8 mouse cellular contexts compared by ENCODE assay signal in the genomic region with DNA sequence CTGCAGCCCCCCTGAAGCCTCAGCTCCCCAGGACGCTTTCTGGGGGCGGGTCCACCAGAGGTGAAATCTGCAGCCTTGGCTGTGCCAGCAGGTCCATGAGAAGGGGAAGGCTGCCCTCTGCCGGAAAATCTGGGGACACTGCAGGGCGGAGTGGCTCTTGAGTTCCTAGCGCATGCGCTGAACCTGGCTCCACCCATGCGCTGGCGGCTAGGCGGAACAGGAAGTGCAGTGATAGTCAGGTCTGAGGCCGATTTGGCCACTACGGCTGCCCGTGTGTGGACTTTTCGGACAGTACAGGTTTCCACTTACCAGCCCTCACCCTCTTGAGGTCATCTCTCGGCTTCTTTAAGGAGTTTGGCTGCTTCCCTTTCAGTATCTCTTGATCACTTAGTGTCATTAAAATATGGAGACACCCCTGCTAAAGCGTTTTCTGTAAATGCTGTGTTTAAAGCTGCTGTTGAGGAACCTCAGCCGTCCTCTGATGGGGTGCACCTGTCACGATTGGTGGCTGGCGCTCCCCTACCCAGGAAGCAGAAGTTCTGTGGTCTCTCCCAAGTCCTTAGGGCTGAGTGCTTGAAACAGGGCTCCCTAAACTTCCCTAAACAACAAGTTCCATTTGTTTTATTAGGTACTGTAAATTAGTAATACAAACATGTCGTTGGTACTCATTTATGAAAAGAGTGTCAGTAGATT. TPM values are rescaled to one million over a fixed set of nuclear protein-coding genes. Genes with fewer than 3 reads are reported as not detected.
DNase-seq lines count a peak whose midpoint lies in the region; ATAC-seq and TF ChIP-seq lines count a peak whose summit lies in the region.

No protein-coding gene starts in this region.

- WGBS in forebrain, embryonic 16.5 days, result 4% methylated on average over 19 of the region's 19 CpGs
- WGBS in lung, embryonic 15.5 days, result 4% methylated on average over 19 of the region's 19 CpGs

- H3K4me2 ChIP-seq in forebrain, embryonic 16.5 days (ENCODE audit: low read length), result peak overlapping the region; percentile 67
- peak overlapping the region; percentile 74 for H3K4me2 ChIP-seq in lung, embryonic 15.5 days

- peak overlapping the region; percentile 38 to 55 for H3K4me3 ChIP-seq in ES-E14 (ENCODE audit: insufficient read depth in 1 of 2, low read depth in 1 of 2, low read length in 2 of 2, poor library complexity in 1 of 2, severe bottlenecking in 1 of 2)
- H3K4me3 ChIP-seq in forebrain, embryonic 16.5 days (replicated peaks; ENCODE audit: low read length), result peak overlapping the region; percentile 49
- peak overlapping the region; percentile 41 for H3K4me3 ChIP-seq in lung, embryonic 15.5 days

- H3K27me3 ChIP-seq in forebrain, embryonic 16.5 days (replicated peaks; ENCODE audit: control insufficient read depth, insufficient read depth, low read length), result no peaks in the 10 kb centered on the region
- H3K27me3 ChIP-seq in lung, embryonic 15.5 days, result no peaks in the 10 kb centered on the region

- in situ Hi-C loops in ES-E14 (cut with MboI; ENCODE audit: low sequenced_read_pairs in 2 of 2, unreplicated experiment in 2 of 2), result loop anchor here in 1 of 2 experiments (10.0 kb wide), 1 partner anchor 59 kb away; no protein-coding TSS in a partner anchor

- H3K9me3 ChIP-seq in ES-E14 (ENCODE audit: control insufficient read depth, insufficient read depth, low read depth, low read length), result no peaks in the 10 kb centered on the region
- H3K9me3 ChIP-seq in forebrain, embryonic 16.5 days (ENCODE audit: control insufficient read depth, low read length), result no peaks in the 10 kb centered on the region
- H3K9me3 ChIP-seq in lung, embryonic 15.5 days, result no peaks in the 10 kb centered on the region

- peak; percentile 92 for DNase-seq in ES-E14 (ENCODE audit: low read depth, low spot score)
- DNase-seq in cerebellum, adult 11-12 months, result peak; percentile 94
- DNase-seq in heart, postnatal 4 days, result peak; percentile 99
- DNase-seq in layer of hippocampus, adult 8-10 months (ENCODE audit: low spot score in 2 of 2), result peak; percentile 94 to 98
- DNase-seq in ovary, adult 18-20 months (ENCODE audit: low spot score), result peak; percentile 93
- peak; percentile 98 for DNase-seq in thymus, postnatal 0 days (ENCODE audit: low spot score)

- ATAC-seq in forebrain, embryonic 16.5 days, result peak; percentile 89
- peak; percentile 75 for ATAC-seq in lung, embryonic 15.5 days (ENCODE audit: borderline replicate concordance, extremely low read depth, low FRiP score, low TSS enrichment)

- H3K4me1 ChIP-seq in ES-E14 (ENCODE audit: control insufficient read depth in 2 of 2, insufficient read depth in 2 of 2, low read length in 2 of 2, poor library complexity in 1 of 2), result peaks cover 8 to 19% of the 10 kb centered on the region in 2 experiments; a peak in 3 of 4 replicates
- H3K4me1 ChIP-seq in forebrain, embryonic 16.5 days (replicated peaks; ENCODE audit: control insufficient read depth, insufficient read depth, low read length), result peaks cover 39% of the 10 kb centered on the region
- H3K4me1 ChIP-seq in lung, embryonic 15.5 days, result peaks cover 45% of the 10 kb centered on the region

- H3K27ac ChIP-seq in ES-E14 (ENCODE audit: insufficient read depth, low read depth, low read length, poor library complexity, severe bottlenecking), result no peak overlapping the region
- H3K27ac ChIP-seq in forebrain, embryonic 16.5 days (ENCODE audit: low read length), result peak overlapping the region; percentile 75
- H3K27ac ChIP-seq in lung, embryonic 15.5 days, result peak overlapping the region; percentile 93

- peak overlapping the region; percentile 29 for H3K9ac ChIP-seq in ES-E14 (ENCODE audit: insufficient read depth, low read depth, low read length, poor library complexity, severe bottlenecking)
- H3K9ac ChIP-seq in forebrain, embryonic 16.5 days (replicated peaks; ENCODE audit: low read depth, low read length), result peak overlapping the region; percentile 50
- peak overlapping the region; percentile 49 for H3K9ac ChIP-seq in lung, embryonic 15.5 days

- H3K36me3 ChIP-seq in ES-E14 (ENCODE audit: control insufficient read depth, insufficient read depth, low read length, poor library complexity, severe bottlenecking), result no peaks in the 10 kb centered on the region
- no peaks in the 10 kb centered on the region for H3K36me3 ChIP-seq in forebrain, embryonic 16.5 days (ENCODE audit: control insufficient read depth, insufficient read depth)
- H3K36me3 ChIP-seq in lung, embryonic 15.5 days, result no peaks in the 10 kb centered on the region

TF ChIP-seq in ES-E14, 5 proteins besides CTCF, POLR2A, EP300 and RAD21:
- no peak for TF ChIP-seq HCFC1 (IDR thresholded peaks at IDR 0.05; ENCODE audit: borderline replicate concordance, insufficient read depth, low read length)
- no peak for TF ChIP-seq ZNF384 (IDR thresholded peaks at IDR 0.05; ENCODE audit: low read depth, low read length)
- TF ChIP-seq ZC3H11A (IDR thresholded peaks at IDR 0.05; ENCODE audit: borderline replicate concordance, low read depth, low read length), result peak; percentile 93
- 0 out of 2 replicates have a peak, but pooled peaks have one; percentile 51 for TF ChIP-seq MAFK (IDR thresholded peaks at IDR 0.05; ENCODE audit: insufficient read depth, low read depth, low read length)

RNA-seq across cellular contexts. Expression of a gene that starts 5.8 kb away (rescaled TPM):
- total RNA-seq in ES-E14 (2012; rRNA removed), result 0.18 and 0.32 TPM in 2 replicates
- 0.99 and 3.3 TPM in 2 replicates for polyA plus RNA-seq in forebrain, embryonic 16.5 days (2015; fragmentation: Nextera tagmentation; extraction: Ambion mirVana)
- not detected for total RNA-seq in heart, postnatal 4 days (2021)
- total RNA-seq in layer of hippocampus, adult 8-10 months (2022), result not detected
- 0.94 and 1.5 TPM in 2 replicates for polyA plus RNA-seq in lung, embryonic 15.5 days (2015; fragmentation: Nextera tagmentation; extraction: Ambion mirVana)
- 0.39 and 1.1 TPM in 2 replicates for polyA plus RNA-seq in thymus, postnatal 0 days (2015; fragmentation: Nextera tagmentation; extraction: Ambion mirVana)

RNA-seq across cellular contexts. Expression of a gene that starts 30.3 kb away (rescaled TPM):
- total RNA-seq in ES-E14 (2012; rRNA removed), result 33.3 and 46.5 TPM in 2 replicates
- 54.8 and 59.8 TPM in 2 replicates for polyA plus RNA-seq in forebrain, embryonic 16.5 days (2015; fragmentation: Nextera tagmentation; extraction: Ambion mirVana)
- 100 to 1,000 TPM; 244 to 245 TPM for total RNA-seq in heart, postnatal 4 days (2021)
- 100 to 1,000 TPM; 136 to 156 (median 149) TPM for total RNA-seq in layer of hippocampus, adult 8-10 months (2022)
- polyA plus RNA-seq in lung, embryonic 15.5 days (2015; fragmentation: Nextera tagmentation; extraction: Ambion mirVana), result 37.8 and 46.2 TPM in 2 replicates
- polyA plus RNA-seq in thymus, postnatal 0 days (2015; fragmentation: Nextera tagmentation; extraction: Ambion mirVana), result 25.5 and 27.5 TPM in 2 replicates
